Mouse (Mus musculus) urinary bladder, adult 18-20 months (tissue): ENCODE measurements around the gene Sumo3.

Experiments
- DNase-seq, 2 experiments: peaks; one replicate each; pipeline ENCODE4 v3.0.0; 2022; ENCODE audit warnings: low spot score in 2 of 2, mixed read lengths in 2 of 2

The Sumo3 gene

DNA sequence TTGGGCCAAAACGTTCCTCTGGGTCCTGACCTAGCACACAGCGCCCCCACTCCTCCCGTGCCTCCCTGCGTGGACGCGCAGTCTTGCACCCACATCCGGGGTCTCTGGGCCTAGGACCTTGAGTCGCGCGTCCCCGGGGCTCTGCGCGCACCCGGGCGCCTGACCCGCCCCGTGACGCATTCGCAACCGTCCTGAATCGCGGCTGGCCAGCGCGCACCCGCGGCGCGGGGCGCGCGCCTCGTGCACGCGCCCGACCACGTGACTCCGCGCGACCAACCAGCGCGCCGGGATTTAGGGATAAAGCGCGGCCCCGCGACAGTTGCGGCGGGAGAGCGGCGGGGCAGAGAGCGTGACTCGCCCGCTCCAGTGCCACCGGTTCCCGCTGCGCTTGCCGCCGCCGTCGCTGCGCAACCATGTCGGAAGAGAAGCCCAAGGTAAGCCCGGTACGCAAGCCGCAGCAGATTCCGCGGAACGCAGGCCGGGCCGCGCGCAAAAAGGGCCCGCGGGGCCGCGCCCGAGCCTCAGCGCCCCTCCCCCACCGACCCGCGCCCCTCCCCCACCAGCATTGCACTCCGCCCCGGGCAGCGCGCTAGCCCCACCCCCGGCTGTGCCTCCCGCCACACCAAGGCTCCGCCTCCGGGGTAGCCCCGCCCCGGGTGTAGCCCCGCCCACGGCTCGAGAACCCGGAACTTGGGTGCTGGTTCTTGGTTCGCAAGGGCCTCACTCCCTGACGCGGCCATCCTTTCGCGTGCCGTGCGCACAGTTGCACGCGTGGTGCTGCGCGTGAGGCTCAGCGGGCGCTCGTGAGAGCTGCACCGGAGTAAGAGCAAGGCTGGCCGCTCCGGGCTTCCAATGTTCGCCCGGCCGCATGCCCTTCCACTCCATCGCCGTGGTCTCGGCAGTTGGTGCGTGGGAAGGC lies at the start of gene Sumo3, which contains the start of gene Gm49325:
TSS of gene Sumo3 (plus strand) at position 190 of the 919 bp plus-strand sequence.
TSS of gene Gm49325 (plus strand) at position 290 of the 919 bp plus-strand sequence.
- peak; percentile 98 to 100 for DNase-seq

DNA sequence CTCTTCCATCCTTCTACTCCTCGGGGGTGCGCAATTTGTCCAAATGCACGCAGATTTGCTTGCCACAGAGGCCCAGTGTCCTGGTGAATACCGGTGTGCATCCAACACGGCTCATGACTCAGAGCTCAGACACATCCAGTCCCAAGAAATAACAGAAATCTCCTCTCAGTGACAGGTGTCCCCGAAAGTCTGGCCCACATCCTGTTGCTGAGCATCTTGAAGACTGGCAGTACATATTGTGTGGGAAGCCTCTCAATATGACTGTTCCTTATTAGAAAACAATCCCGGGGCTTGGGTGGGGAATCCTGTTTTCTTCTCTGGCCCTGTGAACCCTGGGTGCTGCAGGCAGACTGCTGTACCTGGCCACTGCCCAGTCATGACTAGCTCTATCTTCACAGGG lies 49.3 kb upstream of the Sumo3 start:
- DNase-seq = no peak

DNA sequence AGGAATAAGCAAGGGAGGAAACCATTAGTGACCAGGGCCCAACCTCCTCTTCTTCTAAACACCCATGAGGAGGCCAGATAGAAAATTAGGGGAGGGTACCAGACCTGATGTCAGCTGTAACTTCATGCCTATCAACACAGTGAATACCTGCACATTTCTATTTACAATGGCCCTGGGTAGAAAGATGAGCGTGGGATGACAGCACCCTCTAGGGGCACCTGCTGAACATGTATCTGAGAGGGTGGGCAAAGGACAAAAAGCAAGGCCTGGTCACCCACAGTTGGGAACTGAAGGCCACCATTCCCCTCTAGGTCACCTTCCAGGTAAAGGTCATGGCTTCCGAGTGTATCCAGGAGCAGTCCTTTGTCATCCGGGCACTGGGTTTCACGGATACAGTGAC lies 48.3 kb upstream of the Sumo3 start:
- no peak for DNase-seq

GRCm38 (mm10) chr10:77560090-77560489 lies 45.8 kb upstream of the Sumo3 start:
- DNase-seq = no peak

DNA sequence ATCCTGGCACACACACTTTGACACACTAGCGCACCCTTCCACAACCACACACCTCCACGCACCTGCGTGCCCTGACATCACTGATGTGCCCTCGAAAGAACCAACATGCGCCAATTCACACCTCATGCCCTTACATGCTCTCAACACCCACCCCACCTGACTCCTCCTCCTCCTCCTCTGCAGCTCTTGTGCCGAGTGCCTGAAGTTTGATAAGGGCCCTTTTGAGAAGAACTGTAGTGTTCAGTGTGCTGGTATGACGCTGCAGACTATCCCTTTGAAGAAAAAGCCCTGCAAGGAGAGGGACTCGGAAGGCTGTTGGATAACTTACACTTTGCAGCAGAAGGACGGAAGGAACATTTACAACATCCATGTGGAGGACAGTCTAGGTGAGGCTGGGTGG lies 45.1 kb upstream of the Sumo3 start:
- DNase-seq = no peak

GRCm38 (mm10) chr10:77561508-77561907 lies 44.4 kb upstream of the Sumo3 start:
- DNase-seq = no peak

DNA sequence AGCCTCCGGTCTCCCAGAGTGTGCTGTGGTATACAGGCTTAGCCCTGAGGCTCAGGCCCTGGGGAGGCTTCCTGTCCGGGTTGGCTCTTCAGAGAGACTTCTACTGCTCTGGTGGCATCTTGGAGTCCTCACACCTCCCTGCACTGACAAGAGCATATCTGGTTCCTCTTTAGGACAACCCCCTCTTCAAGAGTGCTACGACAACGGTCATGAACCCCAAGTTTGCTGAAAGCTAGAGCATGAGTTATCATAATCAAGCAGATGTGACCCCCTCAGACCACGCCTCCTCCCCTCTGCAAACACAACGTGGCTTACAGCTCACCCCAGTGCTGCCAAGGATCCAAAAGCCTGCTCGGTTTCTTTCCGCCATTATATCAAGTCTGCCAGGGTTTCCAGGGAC lies 40.9 kb upstream of the Sumo3 start:
- DNase-seq = no peak

DNA sequence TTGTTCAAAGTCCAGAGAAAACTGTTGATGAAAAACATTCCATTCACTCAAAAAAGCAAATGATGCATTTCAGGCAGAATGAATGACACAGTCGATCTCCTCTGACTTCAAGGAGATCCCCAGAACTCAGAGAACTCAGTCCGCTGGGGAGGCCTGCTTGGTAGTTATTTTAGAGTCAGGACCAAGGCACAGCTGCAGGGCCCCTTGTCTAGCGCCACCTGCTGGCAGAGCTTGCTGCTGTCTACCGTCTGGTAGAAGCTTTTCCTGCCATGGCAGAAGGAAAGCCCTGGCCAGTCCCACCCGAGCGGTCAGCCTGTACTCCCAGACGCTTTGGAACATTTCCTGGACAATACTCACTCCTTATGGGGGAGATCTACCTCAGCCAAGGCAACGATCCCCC lies 39.2 kb upstream of the Sumo3 start:
- DNase-seq = peak in 1 of 2 experiments; percentile 71

DNA sequence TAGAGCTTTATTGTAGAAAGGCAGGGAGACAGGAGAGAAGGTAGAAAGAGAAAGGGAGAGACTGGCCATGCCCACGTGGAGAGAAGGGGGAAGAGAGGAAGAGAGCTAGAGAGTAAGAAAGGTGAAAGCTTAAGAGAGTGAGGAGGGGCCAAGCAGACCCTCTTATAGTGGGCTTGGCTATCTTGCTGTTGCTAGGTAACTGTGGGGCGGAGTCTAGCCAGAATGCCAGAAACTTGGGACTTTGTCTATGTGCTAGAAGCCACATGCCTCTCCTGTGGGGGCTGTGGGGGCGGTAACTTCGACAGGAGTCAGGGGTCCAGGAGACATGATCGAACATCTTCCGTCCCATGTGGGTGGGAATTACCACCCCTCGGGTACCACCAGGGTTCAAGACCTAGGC lies 36.4 kb upstream of the Sumo3 start:
- DNase-seq = no peak

DNA sequence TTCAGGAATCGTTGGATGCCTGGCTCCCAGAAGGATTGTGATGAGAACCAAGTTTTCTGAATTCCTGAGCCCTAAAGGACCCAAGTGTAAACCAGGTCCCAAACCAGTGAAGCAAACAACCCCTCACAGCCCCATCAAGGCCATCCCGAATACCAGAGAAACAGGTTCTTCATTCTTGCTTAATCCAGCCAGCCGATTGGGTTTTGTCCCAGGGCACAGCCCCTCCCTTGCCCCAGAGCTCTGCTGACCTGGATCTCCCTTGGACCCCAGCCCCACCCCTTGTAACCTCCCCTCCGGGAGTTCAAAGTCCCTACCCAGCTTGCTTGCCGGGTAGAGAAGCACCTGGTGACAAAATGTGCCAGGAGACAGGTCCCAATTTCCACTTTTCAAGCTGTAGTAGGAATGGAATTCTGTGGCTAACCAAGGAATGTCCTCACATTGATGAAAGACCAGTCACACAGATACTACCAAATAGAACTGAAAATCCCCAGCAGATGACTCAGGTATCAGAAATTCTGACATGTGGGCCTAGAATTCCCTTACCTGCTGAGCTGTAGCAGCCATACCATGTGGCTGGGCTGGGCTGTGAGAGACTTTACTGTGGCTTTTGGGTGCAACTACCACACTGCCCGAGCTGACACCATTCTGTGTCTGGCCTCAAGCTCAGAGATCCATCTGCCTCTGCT lies 35.8 kb upstream of the Sumo3 start:
- no peak for DNase-seq

DNA sequence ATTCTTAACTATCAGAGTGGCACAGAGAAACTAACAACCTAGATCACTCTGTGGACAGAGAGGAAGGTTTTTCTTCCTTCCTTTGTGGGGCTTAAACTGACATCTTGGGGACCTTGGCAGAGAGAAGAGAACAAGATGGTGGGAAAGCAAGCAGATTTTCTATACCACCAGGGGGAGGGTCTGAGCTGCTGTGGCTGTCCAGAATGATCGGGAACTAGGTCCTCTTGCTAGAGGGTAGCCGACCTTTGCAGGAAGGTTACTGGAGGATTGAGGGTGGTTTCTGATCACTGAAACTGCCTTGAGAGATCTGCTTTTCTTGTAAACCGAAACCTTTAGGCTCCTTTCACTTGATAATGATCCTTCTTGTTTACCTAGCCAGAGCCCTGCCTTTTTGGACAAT lies 33.7 kb upstream of the Sumo3 start:
- no peak for DNase-seq

GRCm38 (mm10) chr10:77573162-77573561 lies 32.7 kb upstream of the Sumo3 start:
- no peak for DNase-seq

DNA sequence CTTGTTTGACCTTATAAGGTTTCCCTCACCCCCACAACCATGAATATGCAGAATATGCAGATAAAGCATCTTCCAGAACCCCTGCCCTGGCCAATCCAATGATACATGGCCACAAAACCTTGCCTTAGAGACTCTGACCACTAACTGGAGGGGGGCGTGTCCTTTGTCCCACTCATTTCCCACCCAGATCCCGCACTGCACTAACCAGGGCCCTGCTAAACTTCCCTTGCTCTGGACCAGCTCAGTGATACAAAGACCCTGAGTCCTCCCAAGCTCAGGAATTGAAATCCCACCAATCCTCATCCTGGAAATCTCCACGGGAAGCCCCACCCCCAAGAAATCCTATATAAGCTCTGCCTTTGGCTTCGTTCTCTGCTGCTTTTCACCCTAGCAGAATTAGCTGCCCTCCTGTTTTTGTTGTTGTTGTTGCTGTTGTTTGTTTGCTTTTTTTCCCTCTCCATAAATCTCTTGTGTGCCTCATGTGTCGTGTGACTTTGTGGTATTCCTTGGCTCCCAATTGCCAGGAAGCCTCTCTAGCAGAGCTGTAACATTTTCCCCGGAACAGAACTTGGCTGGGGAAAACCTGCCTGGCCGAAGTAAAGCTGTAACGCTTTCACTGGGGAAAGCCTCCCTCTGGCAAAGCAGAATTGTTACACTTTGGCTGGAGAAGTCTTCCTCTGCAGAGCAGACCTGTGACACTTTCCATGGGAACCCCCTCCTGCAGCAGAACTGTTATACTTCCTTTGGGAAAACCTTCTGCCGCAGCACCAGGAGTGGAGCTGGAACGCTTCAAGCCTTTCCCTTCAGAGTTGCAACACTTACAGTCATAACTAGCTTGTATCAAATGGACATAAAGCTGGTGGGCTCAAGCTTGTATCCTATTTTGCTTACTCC lies 25.6 kb upstream of the Sumo3 start:
- no peak for DNase-seq

DNA sequence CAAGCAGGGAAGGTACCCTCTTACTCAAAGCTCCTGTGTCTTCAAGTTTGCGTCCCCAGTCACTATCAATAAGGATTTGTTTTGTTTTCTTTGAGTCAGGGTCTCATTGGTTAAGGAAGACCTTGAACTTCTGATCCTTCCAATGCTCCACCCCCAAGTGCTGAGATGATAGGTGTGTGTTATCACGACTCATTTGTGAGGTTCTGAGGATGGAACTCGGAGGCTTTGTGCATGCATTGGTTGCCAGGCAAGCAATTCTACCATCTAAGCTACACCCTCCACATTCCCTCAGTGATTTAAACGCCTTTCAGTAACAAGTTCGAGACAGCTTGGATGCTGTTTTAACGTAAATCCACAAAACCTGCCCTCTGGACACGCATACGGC lies 24.9 kb upstream of the Sumo3 start:
- no peak for DNase-seq

DNA sequence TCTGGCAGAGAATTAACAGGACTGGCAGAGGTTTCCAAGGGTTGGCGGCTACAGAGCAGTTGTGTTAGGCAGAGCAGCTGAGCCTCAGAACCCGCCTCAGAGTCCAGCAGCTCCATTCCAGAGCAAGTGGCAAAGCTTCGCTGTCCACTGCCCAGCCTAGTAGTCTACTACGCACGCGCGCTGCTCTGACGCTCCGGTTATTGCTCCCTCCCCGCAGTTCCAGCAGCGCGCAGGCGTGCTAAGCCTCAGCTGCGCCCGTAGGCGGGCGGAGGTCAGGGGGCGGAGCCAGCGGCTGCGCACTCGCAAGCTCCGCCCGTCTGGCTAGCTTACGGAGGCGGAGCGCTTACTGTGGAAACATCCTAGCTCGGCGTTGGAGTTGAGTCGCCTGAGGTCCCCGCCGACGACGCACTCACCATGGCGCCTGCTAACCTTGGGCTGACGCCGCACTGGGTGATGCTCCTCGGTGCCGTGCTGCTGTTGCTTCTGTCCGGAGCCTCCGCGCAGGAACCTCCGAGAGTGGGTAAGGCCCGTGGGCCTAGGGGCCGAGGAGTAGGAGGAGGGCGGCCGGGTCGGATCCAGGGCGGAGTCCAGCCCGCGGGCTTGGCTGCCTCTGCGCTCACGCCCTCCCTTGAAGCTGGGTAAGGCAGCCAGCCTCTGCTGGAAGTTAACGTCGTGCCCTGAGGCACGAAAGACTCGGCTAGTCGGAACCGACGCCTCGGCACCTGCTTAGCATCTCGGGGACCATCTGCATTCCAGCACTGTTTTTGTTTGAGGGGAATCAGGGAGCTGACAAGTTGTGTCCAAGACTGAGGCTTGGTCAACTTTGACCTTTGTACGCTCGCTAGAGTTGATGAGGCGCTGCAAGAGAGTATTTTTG lies 24.3 kb upstream of the Sumo3 start, which contains the start of gene Pttg1ip:
TSS of gene Pttg1ip (plus strand) at position 313 of the 877 bp plus-strand sequence.
- DNase-seq = peak; percentile 89 to 93

DNA sequence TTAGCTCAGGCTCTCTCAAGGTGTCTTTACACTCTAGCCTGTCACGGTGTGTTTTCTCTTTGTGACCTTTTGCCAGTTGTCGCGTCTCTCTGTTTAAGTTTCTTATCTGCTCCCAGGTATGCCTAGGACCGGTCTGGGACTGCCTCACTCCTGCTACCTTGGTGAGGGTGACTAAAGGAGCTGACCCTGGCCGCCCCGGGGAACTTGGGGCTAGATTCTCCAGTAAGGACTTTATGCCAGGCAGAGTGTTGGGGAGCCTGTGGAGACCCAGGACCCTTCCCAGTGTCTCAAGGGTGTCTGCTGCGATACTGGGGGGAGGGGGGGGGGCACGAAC lies 23.6 kb upstream of the Sumo3 start:
- DNase-seq = no peak

DNA sequence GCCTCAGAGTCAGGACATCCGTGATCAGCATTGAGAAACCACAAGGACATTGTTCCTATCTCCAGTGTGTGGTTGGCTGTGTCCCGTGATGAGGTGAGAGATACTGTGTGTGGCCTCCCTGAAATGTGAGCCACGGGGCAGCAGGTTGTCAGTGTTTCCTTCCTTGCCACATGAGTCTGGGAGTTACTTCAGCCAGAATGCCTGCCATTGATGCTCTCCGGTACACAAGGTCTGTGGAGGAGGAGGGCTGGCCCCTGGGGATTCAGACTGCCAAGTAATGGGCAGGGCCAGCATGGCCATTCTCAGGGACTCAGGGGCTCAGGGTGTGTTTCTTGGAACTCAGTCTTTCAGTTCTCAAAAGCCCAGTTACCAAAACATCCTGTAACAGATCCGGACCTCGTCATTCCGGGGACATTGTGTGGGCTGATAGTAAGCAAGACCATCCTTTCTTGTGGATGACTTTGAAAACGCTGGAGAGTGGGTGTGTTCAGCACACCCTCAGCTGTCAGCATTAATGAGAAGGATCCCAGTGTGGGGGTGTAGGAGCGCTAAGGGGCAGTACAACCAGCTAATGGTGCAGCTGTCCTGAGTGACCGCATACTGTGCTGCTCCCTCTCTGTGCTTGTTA lies 22.0 kb upstream of the Sumo3 start:
- DNase-seq = no peak

DNA sequence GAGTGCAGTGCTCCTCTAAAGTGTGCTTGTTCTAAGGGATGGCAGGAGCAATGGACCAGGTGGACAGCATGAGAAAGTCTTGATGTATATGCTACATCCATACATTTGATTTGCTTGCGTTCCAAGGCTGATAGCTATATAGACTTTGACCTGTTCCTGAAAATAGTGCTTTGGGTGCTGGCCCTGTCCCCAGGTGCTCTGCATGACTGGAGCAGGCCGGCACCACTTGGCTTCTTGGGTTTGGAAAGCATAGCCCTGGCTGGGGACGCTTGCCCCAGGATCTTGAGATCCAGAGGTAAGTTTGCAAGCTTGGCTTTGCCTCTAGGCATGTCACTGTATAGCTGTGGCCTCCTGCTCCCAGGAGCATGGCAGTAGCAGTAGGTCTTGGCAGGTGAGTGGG lies 19.3 kb upstream of the Sumo3 start:
- no peak for DNase-seq

DNA sequence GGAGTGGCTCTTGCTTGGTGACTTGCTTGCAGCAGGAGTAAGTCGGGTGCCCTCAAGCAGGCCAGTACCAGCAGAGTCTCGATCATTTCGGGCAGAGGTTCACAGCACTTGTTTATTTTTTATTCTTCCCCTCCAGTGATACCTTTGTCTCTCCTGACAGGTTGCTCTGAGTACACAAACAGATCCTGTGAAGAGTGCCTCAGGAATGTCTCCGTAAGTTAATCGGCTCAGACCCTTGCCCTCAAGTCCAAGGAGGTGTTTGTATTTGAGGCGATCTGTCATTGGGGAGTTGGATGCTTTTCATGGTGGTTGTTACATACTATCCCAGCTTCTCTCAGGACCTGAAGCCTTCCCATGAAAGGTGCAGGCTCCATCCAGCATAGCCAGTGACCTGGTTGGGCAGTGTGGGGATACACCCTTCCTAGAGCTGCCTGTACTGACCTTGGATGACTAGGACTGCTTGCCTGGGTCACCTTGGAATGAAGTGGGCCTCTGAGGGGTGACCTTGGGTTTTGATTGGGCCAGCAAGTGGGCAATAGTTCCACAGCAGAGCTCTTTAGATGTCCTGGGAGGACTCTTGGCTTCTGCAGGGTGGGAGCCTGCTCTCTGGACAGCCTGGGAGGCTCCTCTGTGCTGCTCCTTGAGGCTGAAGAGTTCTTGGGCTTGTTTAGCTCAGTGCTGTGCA lies 18.7 kb upstream of the Sumo3 start:
- no peak for DNase-seq

DNA sequence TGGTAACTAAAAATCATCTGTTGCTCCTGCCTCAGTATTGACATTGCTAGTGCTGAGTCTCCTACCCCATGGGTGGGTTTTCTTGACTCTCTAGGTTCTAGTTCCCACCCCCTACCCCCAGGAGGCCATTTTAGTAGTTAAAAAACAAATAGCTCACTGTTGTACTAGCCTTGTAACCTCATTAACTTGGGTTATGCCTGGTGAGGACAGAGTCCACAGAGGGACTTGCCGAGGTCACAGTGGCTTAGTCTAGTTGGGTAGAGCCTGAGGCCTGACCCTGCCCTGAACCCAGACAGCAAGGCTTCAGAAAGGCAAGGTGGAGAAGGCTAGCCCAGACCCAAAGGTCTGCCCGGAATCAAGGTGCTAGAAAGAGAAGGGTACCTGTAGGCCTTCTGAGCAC lies 17.9 kb upstream of the Sumo3 start:
- no peak for DNase-seq
